Mouse (Mus musculus) liver, adult 2 months (tissue): Measurements from ENCODE around the gene Ubl7.
A peak's percentile ranks its signal among the peaks of the same experiment; 100 is the strongest.

Source experiments
- CTCF ChIP-seq: fragments of 200-500 bp; IDR thresholded peaks from 2 replicates; pipeline ENCODE4 v1.5.1; 2011; ENCODE audit warnings: low read depth, low read length, control low read depth
- POLR2A ChIP-seq: fragments of 200-500 bp; IDR thresholded peaks from 2 replicates; pipeline ENCODE4 v1.6.1; 2011; ENCODE audit warnings: low read length, control low read depth; ENCODE audit not compliant: insufficient read depth; ENCODE audit errors: extremely low read depth

DNA sequence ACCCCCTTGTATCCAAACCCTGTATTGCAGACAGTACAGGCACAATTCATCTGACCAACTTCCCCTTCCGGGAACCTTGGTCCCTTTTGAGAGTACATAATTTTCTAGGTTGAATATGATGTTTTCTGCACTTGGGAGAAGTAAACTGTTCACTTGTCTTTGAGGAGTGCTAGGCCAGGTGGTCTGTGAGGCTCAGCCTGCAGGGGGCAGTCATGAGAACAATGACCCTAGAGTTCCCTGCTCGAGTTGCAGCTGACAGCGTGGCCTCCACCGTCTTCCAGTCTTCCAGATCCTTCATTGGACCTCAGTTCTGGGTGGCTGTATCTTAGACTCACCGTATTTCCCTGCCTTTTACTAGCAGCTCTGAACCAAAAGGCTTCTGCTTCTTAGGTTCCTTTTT, 33.8 kb downstream of the Ubl7 start:
- TF ChIP-seq CTCF = peak; percentile 82
- TF ChIP-seq POLR2A = no peak
